Mouse (Mus musculus): Measurements from ENCODE around the gene Tenm2. TPM values are rescaled to one million over a fixed set of nuclear protein-coding genes. Genes with fewer than 3 reads are reported as not detected.

Tenm2 gene
- total and polyA plus RNA-seq, 3 experiments: not detected

GRCm38 (mm10) chr11:36415244-36415643, 820.5 kb downstream of the Tenm2 start:
- in situ Hi-C loops (cut with MboI; ENCODE audit: low pct_ligation_motif_present, low pct_unique_long_range_greater_than_20kb, low sequenced_read_pairs): no loop called here
- dilution Hi-C loops (cut with MboI; ENCODE audit: extremely low pct_ligation_motif_present, extremely low pct_unique_long_range_greater_than_20kb, low sequenced_read_pairs): no loop called here
- H3K27me3 ChIP-seq (replicated peaks): no peaks in the 10 kb centered on the region
- H3K9me3 ChIP-seq (replicated peaks; ENCODE audit: low read length): peaks cover 75% of the 10 kb centered on the region
- TF ChIP-seq RCOR1 (conservative IDR thresholded peaks at IDR 0.05; ENCODE audit: low read depth, low read length) (no peak), UBTF (IDR thresholded peaks at IDR 0.05; ENCODE audit: low read depth, low read length) (no peak), E2F4 (IDR thresholded peaks at IDR 0.05; ENCODE audit: insufficient replicate concordance, low read depth, low read length) (no peak), SMC3 (IDR thresholded peaks at IDR 0.05; ENCODE audit: low read depth, low read length) (no peak), GABPA (IDR thresholded peaks at IDR 0.05; ENCODE audit: insufficient replicate concordance, low read depth, low read length) (no peak), ELF1 (IDR thresholded peaks at IDR 0.05; ENCODE audit: low read depth, low read length) (no peak), CTCF (conservative IDR thresholded peaks at IDR 0.05 in 1 of 2, IDR thresholded peaks at IDR 0.05 in 1 of 2; ENCODE audit: low read depth in 2 of 2, low read length in 2 of 2) (no peak), MAFK (IDR thresholded peaks at IDR 0.05; ENCODE audit: insufficient replicate concordance, low read length) (no peak), MAX (IDR thresholded peaks at IDR 0.05; ENCODE audit: low read length) (no peak), HCFC1 (IDR thresholded peaks at IDR 0.05; ENCODE audit: low read depth, low read length) (no peak), MAZ (IDR thresholded peaks at IDR 0.05; ENCODE audit: low read depth, low read length) (no peak), EP300 (IDR thresholded peaks at IDR 0.05; ENCODE audit: low read length) (no peak), TBP (conservative IDR thresholded peaks at IDR 0.05; ENCODE audit: low read depth, low read length) (no peak), ETS1 (conservative IDR thresholded peaks at IDR 0.05; ENCODE audit: low read depth, low read length) (no peak), POLR2AphosphoS2 (IDR thresholded peaks at IDR 0.05; ENCODE audit: low read depth, low read length) (no peak), MYC (IDR thresholded peaks at IDR 0.05; ENCODE audit: low read depth, low read length) (no peak), MEF2A (IDR thresholded peaks at IDR 0.05; ENCODE audit: borderline replicate concordance, low read depth, low read length) (no peak)
- DNase-seq (ENCODE audit: extremely low read depth): no peak
- H3K4me2 ChIP-seq (ENCODE audit: insufficient read depth, low read depth, poor library complexity, severe bottlenecking): no peak overlapping the region
- no peak overlapping the region for H3K4me3 ChIP-seq (replicated peaks in 1 of 3; ENCODE audit: low read depth in 2 of 3, low read length in 2 of 3, poor library complexity in 1 of 3)
- no peak overlapping the region for H3K9ac ChIP-seq (ENCODE audit: insufficient read depth, low read depth)
- no peak overlapping the region for H3K27ac ChIP-seq (ENCODE audit: insufficient read depth, low read depth)
- H3K79me2 ChIP-seq (replicated peaks; ENCODE audit: control insufficient read depth, extremely low read depth, insufficient read depth, poor library complexity, severe bottlenecking): no peaks in the 10 kb centered on the region
- no peaks in the 10 kb centered on the region for H3K36me3 ChIP-seq (replicated peaks in 1 of 2; ENCODE audit: control insufficient read depth in 1 of 2, insufficient read depth in 1 of 2, low read length in 1 of 2)
- no peaks in the 10 kb centered on the region for H3K4me1 ChIP-seq (ENCODE audit: control insufficient read depth in 1 of 2, insufficient read depth in 2 of 2)

- TF ChIP-seq MAFK (IDR thresholded peaks at IDR 0.05; ENCODE audit: insufficient replicate concordance, low read length) (no peak), BHLHE40 (IDR thresholded peaks at IDR 0.05; ENCODE audit: low read depth, low read length) (no peak), KAT2A (IDR thresholded peaks at IDR 0.05; ENCODE audit: insufficient replicate concordance, low read length) (no peak), TBP (conservative IDR thresholded peaks at IDR 0.05; ENCODE audit: low read depth, low read length) (no peak), NRF1 (IDR thresholded peaks at IDR 0.05; ENCODE audit: low read depth, low read length) (no peak), PAX5 (IDR thresholded peaks at IDR 0.05; ENCODE audit: low read length) (no peak), JUND (conservative IDR thresholded peaks at IDR 0.05; ENCODE audit: low read depth, low read length) (no peak), E2F4 (IDR thresholded peaks at IDR 0.05; ENCODE audit: insufficient replicate concordance, low read depth, low read length) (no peak), JUN (IDR thresholded peaks at IDR 0.05; ENCODE audit: insufficient read depth, low read depth, low read length) (no peak)
- Histone ChIP-seq H3K36me3 (replicated peaks in 1 of 2; ENCODE audit: control insufficient read depth in 1 of 2, insufficient read depth in 1 of 2, low read length in 1 of 2) (no peaks in the 10 kb centered on the region), H3K4me1 (ENCODE audit: control insufficient read depth in 1 of 2, insufficient read depth in 2 of 2) (no peaks in the 10 kb centered on the region), H3K27ac (ENCODE audit: insufficient read depth, low read depth) (no peak overlapping the region), H3K79me2 (replicated peaks; ENCODE audit: control insufficient read depth, extremely low read depth, insufficient read depth, poor library complexity, severe bottlenecking) (no peaks in the 10 kb centered on the region), H3K9me3 (replicated peaks; ENCODE audit: low read length) (peaks cover 78% of the 10 kb centered on the region), H3K27me3 (replicated peaks) (no peaks in the 10 kb centered on the region), H3K4me2 (ENCODE audit: insufficient read depth, low read depth, poor library complexity, severe bottlenecking) (no peak overlapping the region), H3K4me3 (replicated peaks in 1 of 3; ENCODE audit: low read depth in 2 of 3, low read length in 2 of 3, poor library complexity in 1 of 3) (no peak overlapping the region), H3K9ac (ENCODE audit: insufficient read depth, low read depth) (no peak overlapping the region)
- no peak for DNase-seq (ENCODE audit: extremely low read depth)
- in situ Hi-C loops (cut with MboI; ENCODE audit: low pct_ligation_motif_present, low pct_unique_long_range_greater_than_20kb, low sequenced_read_pairs) (no loop called here), dilution Hi-C loops (cut with MboI; ENCODE audit: extremely low pct_ligation_motif_present, extremely low pct_unique_long_range_greater_than_20kb, low sequenced_read_pairs) (no loop called here)
Measured at GRCm38 (mm10) chr11:36410881-36411280, 824.9 kb downstream of the Tenm2 start.
